Mouse (Mus musculus) right cerebral cortex, postnatal 25 days (tissue): ENCODE measurements around the gene Ncoa5.

Source experiments
- DNase-seq: peaks from one replicate; pipeline ENCODE4 v3.0.0; 2022

Ncoa5 gene

GRCm38 (mm10) chr2:165034131-165035057 is at the start of gene Ncoa5:
Ncoa5 (minus strand) TSS chr2:165034867.
- DNase-seq, result peak; percentile 99

- DNase-seq, result no peak
These were observed 46.6 kb upstream of the Ncoa5 start for GRCm38 (mm10) chr2:165081257-165081656.

- no peak for DNase-seq
These were observed 46.0 kb upstream of the Ncoa5 start for GRCm38 (mm10) chr2:165080657-165081056.

- no peak for DNase-seq
These were observed 43.9 kb upstream of the Ncoa5 start for GRCm38 (mm10) chr2:165078605-165079004.

GRCm38 (mm10) chr2:165078045-165078444 is 43.4 kb upstream of the Ncoa5 start:
- DNase-seq, result no peak

GRCm38 (mm10) chr2:165077055-165077454 is 42.4 kb upstream of the Ncoa5 start:
- DNase-seq, result no peak

GRCm38 (mm10) chr2:165074937-165075336 is 40.3 kb upstream of the Ncoa5 start:
- DNase-seq, result peak; percentile 81

GRCm38 (mm10) chr2:165074081-165074884 is 39.6 kb upstream of the Ncoa5 start:
- no peak for DNase-seq

GRCm38 (mm10) chr2:165073381-165073781 is 38.7 kb upstream of the Ncoa5 start:
- DNase-seq, result no peak

- DNase-seq, result peak; percentile 63
These were observed 35.6 kb upstream of the Ncoa5 start for GRCm38 (mm10) chr2:165070096-165070816.

GRCm38 (mm10) chr2:165068806-165069205 is 34.1 kb upstream of the Ncoa5 start:
- DNase-seq, result peak; percentile 27

- DNase-seq, result peak; percentile 60
These were observed 29.8 kb upstream of the Ncoa5 start for GRCm38 (mm10) chr2:165064489-165064888.

- DNase-seq, result no peak
These were observed 27.2 kb upstream of the Ncoa5 start for GRCm38 (mm10) chr2:165061638-165062433.

GRCm38 (mm10) chr2:165059961-165060360 is 25.3 kb upstream of the Ncoa5 start:
- DNase-seq, result no peak

GRCm38 (mm10) chr2:165056377-165057085 is 21.9 kb upstream of the Ncoa5 start:
- no peak for DNase-seq

- no peak for DNase-seq
These were observed 21.2 kb upstream of the Ncoa5 start for GRCm38 (mm10) chr2:165055905-165056304.

- DNase-seq, result no peak
These were observed 20.5 kb upstream of the Ncoa5 start, which contains the start of gene Cd40 for GRCm38 (mm10) chr2:165054888-165055852. Cd40 (plus strand) TSS chr2:165055627.

GRCm38 (mm10) chr2:165051566-165051965 is 16.9 kb upstream of the Ncoa5 start:
- DNase-seq, result no peak

- DNase-seq, result no peak
These were observed 16.3 kb upstream of the Ncoa5 start for GRCm38 (mm10) chr2:165050826-165051548.
